Mouse (Mus musculus) heart, postnatal 14 days (tissue): ENCODE measurements around the gene Sema4a. TPM values are rescaled to one million over a fixed set of nuclear protein-coding genes. Genes with fewer than 3 reads are reported as not detected.
A peak's percentile ranks its signal among the peaks of the same experiment; 100 is the strongest.

ENCODE experiments used
- DNase-seq, 2 experiments: peaks; one replicate each; pipeline ENCODE4 v3.0.0; 2021 to 2022
- intact Hi-C: fragments of 180-260 bp; cut with DNase I; formaldehyde crosslinking; loops from one replicate; pipeline ENCODE4 v1.15.1; 2025
- total RNA-seq, 2 experiments: library from RNA; stranded (reverse); gene quantifications; 2 replicates each; pipeline ENCODE4 v1.2.3; 2021

Gene Sema4a
- total RNA-seq, 2 experiments from 2014 or later = 2.3 to 2.6 TPM

DNA sequence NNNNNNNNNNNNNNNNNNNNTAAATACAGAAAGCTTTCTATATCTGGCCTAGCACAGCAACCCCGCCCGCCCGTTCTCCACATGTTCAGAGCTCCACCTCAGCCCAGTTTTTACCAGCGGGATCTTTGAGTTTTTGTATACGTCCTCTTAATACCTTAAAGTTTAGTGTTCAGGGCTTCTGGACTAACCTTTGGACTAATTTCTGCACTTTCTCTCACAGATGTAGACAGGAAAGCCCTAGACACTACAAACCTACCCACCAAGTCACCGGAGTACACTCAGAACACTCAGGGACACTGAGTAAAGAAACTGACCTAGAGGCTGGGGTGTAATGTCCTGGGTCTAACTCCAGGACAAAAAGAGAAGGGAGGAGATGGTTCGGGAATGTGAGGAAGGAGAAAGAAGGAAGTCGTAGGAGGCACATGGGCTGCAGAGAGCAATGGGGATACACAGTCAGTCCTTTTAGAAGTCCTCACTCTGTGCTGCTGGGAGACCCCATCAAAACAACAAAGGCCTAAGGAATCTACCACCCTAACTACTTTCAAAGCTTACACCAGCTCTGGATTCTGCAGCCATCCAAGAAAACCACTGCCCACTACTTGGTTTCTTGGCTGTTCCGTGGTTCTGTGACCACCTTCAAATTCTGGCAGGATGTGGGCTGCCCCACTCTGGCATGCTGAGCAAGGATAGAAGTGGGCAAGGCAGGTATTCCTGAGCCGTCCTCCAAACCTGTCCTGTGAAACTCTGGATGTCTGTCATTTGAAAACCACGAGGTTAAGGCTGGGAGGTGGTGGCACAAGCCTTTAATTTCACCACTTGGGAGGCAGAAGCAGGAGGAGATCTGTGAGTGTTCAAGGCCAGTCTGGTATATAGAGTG is 33.0 kb upstream of the Sema4a start:
- intact Hi-C loops = no loop called here
- peak in 1 of 2 experiments; percentile 16 for DNase-seq

DNA sequence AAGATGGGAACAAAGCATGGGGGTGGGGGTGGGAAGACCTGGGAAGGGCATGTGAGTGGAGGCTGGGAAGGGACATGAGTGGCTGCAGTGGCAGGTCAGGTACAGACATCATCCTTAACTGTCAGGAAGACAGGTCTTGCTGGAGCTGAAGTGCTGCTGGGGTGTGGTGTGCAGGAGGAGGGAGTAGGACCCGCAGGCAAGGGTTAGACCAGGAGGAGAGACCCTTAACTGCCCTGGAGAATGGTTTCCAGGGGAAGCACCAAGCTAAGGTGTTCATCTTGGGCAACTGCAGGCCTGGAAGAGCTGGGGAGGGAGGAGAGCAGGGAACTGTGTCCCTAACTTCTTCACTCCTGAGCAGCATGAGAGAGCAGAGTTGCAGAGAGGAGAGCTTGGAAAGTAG is 26.4 kb upstream of the Sema4a start:
- DNase-seq = no peak
- intact Hi-C loops = no loop called here

DNA sequence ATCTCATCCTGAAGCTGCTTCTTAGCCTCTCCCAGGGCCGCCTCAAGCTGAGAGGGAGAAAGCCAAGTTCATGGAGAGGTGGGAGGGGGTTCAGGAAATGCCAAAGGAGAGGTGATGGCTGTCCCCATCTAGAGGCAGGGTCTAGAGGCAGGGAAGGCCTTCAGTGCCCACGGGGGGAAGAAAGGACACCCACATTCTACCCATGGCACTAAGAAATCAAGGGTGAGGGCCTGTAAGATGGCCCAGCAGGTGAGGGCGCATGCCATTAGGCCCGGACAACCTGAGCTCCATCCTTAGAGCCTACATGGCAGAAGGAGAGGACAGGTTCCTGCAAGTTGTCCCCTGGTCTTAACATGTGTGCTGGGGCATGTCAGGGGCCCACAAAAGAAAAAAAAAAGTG is 25.9 kb upstream of the Sema4a start:
- DNase-seq = no peak
- intact Hi-C loops = no loop called here

DNA sequence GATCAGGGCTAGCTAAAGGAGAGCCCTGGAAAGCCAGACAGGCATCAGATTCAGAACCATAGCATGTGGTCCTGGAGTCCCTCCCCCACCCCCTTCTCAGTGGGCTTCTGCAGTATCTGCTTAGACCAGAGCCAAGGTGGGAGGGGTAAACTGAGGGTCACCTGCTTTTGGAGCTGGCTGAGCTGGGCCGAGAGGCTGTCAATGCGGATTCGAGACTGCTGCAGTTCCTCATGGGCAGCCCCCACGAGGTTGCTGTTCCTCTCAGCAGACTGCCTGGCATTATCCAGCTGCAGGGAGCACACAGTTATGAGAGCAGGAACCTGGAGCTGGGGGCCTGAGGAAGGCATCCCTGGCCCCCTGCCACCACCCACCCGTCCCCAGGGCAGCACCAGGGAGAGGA is 25.1 kb upstream of the Sema4a start:
- intact Hi-C loops = no loop called here
- DNase-seq = no peak

DNA sequence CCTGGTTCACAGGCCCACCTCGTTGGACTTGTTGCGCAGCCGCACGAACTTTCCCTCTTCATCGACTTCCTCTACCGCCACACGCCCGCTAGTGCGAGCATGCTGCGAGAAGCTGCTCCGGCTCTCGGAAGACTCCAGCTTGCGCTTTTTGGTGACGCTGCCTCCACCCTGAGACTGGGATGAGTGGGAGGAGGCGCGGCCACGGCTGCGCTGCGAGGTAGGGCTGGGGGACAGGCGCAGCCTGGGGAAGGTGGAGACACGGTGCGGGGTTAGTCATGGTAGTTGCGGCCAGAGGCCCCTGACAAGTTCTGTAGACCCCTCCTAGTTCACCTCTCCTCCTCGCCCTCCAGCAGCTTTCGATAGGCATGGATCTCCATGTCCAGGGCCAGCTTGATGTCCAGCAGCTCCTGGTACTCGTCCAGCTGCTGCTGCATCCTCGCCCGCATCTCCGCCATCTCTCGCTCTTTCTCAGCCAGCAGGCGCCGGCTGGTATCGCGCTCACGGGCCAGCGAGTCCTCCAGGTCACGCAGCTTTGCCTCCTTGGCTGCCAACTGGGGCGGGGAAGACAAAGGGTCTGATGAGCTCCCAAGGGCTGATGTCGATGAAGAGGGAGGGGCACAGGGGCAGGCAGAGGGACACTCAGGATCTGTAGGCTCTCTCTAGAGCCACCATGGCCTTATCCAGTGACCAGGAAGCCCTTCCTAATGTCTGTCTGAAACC is 23.8 kb upstream of the Sema4a start:
- intact Hi-C loops = loop anchor here (1.0 kb wide), 1 partner anchor 42 kb away; no protein-coding TSS in a partner anchor
- no peak for DNase-seq

DNA sequence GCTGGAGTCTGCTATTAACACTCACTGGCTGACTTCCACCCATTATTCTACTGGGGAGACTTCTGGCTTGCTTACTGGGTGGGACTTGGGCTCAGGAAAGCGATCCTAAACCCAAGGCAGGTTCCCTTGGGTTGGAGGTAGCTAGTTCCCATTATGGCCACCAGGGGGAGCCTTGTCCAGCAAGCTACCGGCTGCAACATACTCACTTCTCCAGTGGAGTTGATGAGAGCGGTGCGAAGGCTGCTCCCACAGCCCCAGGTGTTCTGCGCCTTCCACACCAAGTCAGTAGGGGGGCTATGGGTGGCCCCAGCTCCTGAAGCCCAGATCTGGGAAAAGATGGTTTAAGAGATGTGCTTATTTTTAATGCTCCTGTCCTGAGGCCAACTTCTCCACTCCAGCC is 22.6 kb upstream of the Sema4a start:
- DNase-seq = peak; percentile 75 to 85
- intact Hi-C loops = loop anchor here (1.0 kb wide), 2 partner anchors 39 to 43 kb away; no protein-coding TSS in a partner anchor

DNA sequence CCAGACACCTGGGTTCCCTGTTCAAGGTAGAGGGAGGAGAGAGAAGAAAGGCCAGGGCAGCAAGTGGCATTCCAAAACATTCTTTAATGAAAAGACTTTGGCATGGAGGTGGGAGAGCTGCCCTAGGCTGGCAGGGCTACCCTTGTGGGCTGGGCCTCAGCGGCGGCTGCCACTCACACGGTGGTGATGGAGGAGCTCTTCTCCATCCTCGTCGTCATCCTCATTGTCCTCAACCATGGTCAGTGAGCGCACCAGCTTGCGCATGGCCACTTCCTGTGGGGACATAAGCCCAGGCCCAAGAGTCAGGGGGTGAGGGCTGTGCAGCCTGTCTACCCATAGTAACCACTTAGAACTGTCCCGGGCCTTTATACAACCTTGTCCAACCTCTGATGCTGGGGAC is 22.2 kb upstream of the Sema4a start:
- intact Hi-C loops = loop anchor here (1.0 kb wide), 1 partner anchor 39 kb away; no protein-coding TSS in a partner anchor

DNA sequence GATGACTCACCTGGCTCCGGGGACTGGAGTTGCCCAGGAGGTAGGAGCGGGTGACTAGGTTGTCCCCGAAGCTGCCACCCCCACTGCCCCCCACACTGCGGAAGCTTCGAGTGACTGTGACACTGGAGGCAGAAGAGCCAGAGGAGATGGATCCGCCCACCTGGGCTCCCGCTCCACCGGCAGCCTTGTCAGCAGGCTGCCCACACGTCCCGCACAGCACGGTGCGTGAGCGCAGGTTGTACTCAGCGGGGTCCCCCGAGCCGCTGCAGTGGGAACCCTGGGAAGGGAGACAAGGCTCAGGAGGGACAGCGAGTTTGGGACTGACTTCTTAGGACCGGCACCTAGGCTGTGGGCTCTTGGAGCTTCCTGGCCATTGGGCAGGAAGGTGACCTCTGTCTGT is 21.4 kb upstream of the Sema4a start:
- intact Hi-C loops = no loop called here

More for the DNA sequence above, 22.2 kb upstream of the Sema4a start:
- no peak for DNase-seq

DNA sequence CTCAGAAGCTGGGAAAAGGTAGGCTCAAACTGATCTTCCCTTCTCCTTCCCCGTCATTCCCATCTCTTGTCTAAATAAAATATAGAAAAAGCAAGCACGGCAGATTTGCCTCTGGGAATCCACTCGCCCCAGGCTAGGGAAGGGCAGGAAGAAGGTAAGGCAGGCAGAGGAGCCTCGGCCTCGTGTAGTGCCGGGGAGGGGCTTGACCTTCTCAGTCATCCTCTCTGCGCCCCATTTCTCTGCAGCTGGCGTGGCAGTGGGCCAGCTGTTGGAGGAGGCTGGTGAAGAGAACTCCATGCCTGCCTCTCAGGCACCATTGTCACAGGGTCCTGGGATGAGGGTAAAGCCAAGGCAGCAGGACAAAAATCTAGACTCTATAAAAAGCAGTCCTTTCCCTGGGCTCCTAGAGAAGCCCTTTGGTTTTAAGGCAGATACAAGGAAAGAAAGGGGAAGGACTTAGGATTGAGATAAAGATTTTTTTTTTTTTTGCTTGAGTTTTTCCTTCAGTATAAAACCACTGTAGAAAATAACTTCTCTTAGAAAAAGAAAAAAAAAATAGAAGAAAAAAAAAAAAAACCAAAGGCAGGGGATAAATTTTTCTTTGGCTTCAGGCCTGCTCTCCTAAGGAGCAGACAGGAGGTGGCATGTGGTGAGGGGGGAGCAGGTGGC is 20.5 kb upstream of the Sema4a start:
- intact Hi-C loops = no loop called here
- DNase-seq = no peak

More for the DNA sequence above, 21.4 kb upstream of the Sema4a start:
- no peak for DNase-seq

DNA sequence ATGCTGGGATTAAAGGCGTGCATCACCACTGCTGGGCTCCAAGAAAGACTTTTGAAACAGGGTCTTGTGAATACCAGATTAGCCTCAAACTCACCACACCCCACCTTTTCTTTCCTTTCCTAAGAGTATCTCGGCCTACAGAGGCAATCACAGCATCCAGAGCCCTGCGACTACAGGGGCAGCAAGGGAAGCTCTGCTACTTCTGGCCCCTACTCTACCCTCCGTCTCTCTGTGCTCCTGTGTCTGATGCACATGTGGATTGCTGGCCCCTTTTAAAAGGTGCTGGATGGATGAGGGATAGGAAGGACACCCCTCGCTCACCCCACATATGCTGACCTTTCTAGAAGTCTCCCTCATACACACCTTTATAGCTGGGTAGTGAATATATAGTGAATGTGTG is 19.7 kb upstream of the Sema4a start:
- DNase-seq = no peak
- intact Hi-C loops = no loop called here

DNA sequence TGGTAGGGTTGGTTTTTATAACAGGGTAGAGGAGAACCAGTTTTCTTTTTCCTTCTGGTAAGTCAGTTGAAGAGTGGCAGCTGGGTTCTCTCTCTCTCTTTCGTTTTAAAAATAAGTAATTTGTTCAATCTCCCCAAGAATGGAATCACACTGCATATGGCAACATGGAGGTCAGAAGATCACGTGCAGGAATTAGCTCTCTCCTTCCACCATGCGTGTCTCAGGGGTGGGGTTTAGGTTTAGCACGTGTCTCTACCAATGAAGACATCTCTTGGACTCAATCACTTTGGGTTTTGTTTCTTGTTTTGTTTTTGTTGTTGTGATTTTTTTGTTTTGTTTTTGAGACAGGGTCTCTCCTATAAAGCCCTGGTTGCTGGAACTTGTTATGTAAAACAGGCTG is 18.8 kb upstream of the Sema4a start:
- intact Hi-C loops = no loop called here

DNA sequence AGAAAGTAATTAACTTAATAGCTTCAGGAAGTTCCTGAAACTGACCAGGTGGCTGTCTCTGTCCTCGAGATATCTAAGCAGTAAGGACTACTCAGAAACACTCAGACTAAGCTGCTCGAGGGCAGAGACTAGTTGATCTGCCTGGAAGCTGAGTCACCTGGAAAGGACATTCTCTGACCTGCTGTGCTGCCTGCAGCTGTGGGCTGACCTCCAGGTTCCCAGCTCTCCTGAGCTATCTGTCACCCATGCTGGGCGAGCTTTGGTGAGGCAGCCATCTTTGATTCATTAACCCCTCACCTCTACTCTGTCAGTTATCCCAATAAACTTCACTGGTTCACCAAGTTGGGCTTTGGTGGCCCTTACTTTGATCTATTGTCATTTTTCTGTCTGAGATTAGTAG is 18.2 kb upstream of the Sema4a start:
- intact Hi-C loops = no loop called here
- DNase-seq = no peak

More for the DNA sequence above, 18.8 kb upstream of the Sema4a start:
- DNase-seq = no peak

DNA sequence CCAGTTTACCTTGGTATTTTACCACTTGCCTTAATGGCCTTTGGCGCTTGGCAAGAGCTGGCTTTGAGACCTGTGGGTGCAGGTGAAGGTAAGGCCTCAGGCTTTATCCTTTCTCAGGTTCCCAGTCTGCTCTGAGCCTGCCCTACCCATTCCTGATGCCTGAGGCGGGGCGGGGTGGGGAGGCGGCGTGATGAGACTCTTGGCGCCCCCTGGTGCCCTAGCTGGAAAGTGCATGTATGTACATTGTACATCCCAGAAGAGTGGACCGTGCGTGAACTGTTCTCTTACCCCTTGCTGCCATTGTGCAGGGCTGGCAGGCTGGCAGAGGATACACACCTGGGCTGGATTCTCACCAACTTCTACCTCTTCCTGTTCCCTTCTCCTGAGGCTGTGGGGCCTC is 16.8 kb upstream of the Sema4a start:
- intact Hi-C loops = no loop called here

DNA sequence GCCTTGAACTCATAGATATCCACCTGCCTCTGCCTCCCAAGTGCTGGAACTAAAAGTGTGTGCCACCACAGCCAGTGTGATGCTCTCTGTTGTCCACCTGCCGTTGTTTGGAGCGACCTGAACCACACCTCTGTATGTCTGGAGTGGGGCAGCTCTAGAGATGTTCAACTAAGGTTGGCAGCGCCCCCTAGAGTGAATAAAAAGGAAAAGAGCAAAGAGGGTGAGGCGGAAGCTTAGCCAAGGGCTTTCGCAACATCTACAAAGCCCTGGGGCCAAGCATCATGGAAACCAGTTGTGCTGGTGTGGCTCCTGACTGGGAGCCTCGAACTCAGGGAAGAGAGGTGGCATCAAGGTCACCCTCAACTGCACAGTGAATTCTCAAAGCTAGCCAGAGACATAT is 15.4 kb upstream of the Sema4a start:
- intact Hi-C loops = no loop called here
- no peak for DNase-seq

More for the DNA sequence above, 16.8 kb upstream of the Sema4a start:
- DNase-seq = peak; percentile 84 to 89

DNA sequence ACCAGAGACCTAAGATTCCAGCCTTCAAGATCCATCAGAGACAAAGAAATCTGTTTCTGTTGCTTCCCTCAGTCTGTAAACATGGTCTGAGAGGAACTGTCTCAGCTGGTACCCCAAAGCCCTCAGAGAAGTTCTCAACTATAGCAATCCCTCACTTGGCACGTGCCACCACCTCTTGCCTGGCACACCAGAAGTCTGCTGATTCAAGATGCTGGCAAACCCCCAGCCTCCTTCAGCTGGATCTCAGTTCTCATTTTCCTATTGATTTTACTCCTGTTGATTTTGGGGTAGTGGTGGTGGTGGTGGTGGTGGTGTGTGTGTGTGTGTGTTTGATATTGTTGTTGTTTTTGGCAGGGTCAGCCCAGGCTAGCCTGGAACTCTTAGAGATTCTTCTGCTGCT is 12.6 kb upstream of the Sema4a start:
- DNase-seq = no peak
- intact Hi-C loops = no loop called here

DNA sequence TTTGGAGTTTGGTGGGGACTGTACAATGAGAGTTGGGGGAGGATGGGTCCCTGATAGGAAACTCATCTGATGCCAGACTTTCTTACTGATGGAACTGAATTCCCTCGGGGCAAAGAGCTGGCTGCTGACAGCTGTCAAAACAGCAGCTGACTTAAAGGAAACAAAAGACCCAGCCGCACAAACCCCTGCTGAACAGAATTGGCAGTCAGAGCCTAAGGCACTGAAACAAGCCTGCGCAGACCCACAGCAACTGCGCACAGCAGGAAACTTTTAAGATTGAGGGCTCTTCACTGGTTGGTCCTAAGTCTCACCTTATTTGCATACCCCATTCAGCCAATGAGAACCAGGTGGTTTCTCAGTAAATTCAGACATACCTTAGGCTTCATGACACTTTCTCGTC is 12.0 kb upstream of the Sema4a start:
- DNase-seq = no peak
- intact Hi-C loops = no loop called here

DNA sequence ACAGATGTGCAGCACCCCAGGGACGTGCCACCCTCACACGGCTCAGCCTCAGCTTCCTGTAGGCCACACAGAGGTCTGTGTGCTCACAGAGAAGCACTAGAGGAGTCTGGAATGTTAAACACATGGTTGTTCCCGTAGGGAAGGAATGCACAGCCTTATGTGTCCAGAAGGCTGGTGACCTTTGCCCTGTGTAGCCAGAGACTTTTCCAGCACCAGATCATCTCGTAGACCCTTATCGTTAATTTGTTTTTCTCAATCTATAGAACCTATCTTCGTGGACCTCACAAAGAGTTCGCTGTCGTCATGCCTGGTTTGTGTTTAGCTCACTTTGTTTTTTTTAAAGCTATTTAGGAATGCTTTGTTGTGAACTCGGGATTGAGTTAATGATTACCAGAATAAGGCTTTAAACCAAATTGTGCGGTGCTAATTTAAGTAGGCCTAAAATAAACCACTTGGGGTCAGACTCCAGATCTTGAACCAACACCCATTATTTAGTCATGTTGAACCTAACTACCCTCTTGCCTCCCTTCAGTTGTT is 10.0 kb upstream of the Sema4a start:
- intact Hi-C loops = no loop called here
- no peak for DNase-seq

DNA sequence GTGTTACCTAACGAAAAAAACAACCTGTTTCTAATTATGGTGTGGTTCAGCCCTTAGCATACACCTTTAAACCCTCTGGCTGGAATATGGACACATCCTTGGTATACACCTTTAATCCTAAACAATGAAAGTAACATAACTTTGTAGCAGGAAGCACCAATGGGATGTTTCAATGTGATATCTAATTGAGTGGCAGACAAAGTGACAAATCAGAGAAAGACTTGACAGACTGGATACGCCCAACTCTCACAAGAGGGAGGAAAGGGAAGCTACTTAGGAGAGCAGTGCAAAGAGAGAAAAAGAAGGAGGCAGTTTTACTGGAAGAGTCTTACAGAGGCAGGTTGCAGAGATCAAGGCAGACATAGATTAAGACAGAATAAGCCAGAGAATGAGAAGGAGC is 8.5 kb upstream of the Sema4a start:
- no peak for DNase-seq
- intact Hi-C loops = no loop called here

DNA sequence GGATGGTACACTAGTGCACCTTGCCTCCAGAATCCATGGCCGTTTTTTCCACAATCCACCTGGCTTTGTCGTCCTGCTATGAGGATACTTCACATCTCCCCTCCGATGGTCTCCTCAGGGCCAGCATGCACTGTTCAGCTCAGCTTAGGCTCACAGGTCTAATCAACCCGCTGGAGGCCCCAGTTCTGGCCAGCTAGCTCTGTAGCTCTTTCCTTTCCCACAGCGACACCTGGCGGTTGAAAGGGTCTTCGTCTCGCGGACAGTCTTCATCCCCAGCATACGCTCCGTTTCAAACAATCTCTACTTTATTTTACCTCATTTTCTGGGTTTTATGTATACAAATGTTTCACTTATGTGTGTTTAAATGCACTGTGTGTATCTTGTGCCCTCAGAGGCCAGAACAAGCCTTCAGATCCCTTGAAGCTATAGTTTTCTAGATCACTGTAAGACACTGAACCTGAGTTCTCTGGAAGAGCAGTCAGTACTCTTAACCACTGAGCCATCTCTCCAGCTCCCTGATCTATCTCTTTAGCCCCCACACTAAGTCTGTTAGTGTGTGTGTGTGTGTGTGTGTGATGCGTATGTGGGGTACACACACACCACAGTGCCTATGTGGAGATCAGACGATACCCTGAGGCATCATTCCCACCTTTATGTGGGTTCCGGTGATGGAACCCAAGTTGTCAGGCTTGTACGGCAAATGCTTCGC is 6.3 kb upstream of the Sema4a start:
- intact Hi-C loops = loop anchor here (1.0 to 2.0 kb wide), 2 partner anchors 26 to 60 kb away; no protein-coding TSS in a partner anchor
- peak; percentile 89 to 96 for DNase-seq

DNA sequence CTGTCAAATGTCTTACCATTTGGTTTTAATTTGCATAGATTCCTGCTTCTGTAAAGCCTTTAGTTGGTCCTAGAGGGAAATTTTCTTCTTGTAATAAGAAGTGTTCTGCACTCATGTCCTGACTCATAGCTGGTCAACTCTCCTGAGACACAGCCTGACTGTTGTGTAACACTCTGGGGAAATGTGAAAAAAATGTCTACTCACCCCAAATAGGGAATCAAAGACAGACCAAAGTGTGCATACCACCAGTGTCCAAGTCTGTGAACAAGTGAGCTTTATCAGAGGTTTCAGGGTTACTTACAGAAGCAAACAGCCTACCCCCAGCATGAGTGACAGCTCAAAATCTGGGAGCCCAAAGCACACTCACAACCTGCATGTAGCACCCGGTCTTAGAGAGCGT is 4.1 kb upstream of the Sema4a start:
- no peak for DNase-seq
- intact Hi-C loops = no loop called here
